Comparison of ENCODE assay signal across 8 mouse cellular contexts in the genomic region with DNA sequence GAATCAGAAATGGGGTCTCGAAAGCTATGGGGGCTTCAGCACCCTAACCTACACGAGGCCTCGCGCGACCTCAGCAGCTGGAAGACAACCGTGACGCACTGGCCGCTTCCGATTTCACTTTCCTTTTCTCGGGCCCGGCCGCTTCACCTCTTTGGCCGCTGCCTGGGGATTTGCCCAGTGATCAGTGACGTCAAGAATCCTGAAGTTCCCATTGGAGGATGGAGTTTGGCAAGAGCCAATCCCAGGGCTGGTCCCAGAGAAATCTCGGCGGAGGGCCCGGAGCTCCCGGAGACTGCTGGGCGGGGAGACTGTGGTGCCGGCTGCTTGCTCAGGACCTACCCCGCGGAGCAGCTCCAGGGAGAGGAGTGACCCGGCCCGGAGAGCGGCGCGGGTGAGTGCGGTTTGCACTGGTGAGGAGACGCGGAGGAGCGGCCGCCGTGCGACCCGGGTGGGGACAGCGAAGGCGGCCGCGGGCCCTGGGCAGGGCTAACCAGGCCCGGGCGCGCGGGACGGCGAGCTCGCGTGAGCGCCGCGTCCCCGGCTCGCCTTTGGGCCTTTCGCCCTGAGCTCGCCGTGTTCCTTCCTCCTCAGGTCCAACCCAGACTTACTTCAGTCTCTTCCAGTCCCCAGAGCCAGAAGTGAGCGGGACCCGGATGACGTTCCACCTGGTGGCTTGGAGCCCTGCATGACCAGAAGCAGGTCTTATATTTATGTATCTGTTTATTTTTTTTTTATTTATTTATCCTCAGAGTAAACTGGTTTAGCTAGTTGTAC. TPM values are rescaled to one million over a fixed set of nuclear protein-coding genes. Genes with fewer than 3 reads are reported as not detected.
DNase-seq lines count a peak whose midpoint lies in the region; ATAC-seq and TF ChIP-seq lines count a peak whose summit lies in the region.

Gene Trim26 (plus strand): TSS at position 261 of the 774 bp plus-strand sequence.

- peak; percentile 97 for ATAC-seq in cerebellum, adult (ENCODE audit: insufficient number of reproducible peaks, low FRiP score, low TSS enrichment)
- ATAC-seq in forebrain, embryonic 13.5 days = peak; percentile 99
- ATAC-seq in liver, postnatal 0 days = peak; percentile 95
- ATAC-seq in neural tube, embryonic 14.5 days (ENCODE audit: low read depth) = peak; percentile 99

- peak; percentile 100 for DNase-seq in heart, postnatal 10 days
- peak; percentile 99 for DNase-seq in large intestine, adult 2 months (ENCODE audit: low read depth, low spot score)
- peak; percentile 97 for DNase-seq in liver, postnatal 0 days
- DNase-seq in testis, postnatal 10 days (ENCODE audit: low spot score) = peak; percentile 95

- no peak for TF ChIP-seq CTCF in ES-Bruce4 (IDR thresholded peaks at IDR 0.05; ENCODE audit: low read depth, low read length)
- TF ChIP-seq CTCF in liver, postnatal 0 days (IDR thresholded peaks at IDR 0.05; ENCODE audit: low read depth) = no peak

- H3K27ac ChIP-seq in ES-Bruce4 (ENCODE audit: insufficient read depth, low read length) = peak within 1 kb of the TSS; percentile 29; the same call in 1 of the 2 replicates
- H3K27ac ChIP-seq in forebrain, embryonic 13.5 days = peak within 1 kb of the TSS; percentile 89
- peak within 1 kb of the TSS; percentile 85 for H3K27ac ChIP-seq in liver, postnatal 0 days (ENCODE audit: low read depth)
- H3K27ac ChIP-seq in neural tube, embryonic 14.5 days (ENCODE audit: low read depth, low read length) = peak within 1 kb of the TSS; percentile 94

- no peaks in the 10 kb centered on the region for H3K36me3 ChIP-seq in ES-Bruce4 (ENCODE audit: control insufficient read depth, insufficient read depth, low read length, poor library complexity, severe bottlenecking)
- no peaks in the 10 kb centered on the region for H3K36me3 ChIP-seq in forebrain, embryonic 13.5 days (ENCODE audit: poor library complexity, severe bottlenecking)
- H3K36me3 ChIP-seq in liver, postnatal 0 days (replicated peaks; ENCODE audit: insufficient read depth, low read length) = no peaks in the 10 kb centered on the region
- no peaks in the 10 kb centered on the region for H3K36me3 ChIP-seq in neural tube, embryonic 14.5 days (ENCODE audit: control insufficient read depth, insufficient read depth, low read length)

- H3K4me2 ChIP-seq in forebrain, embryonic 13.5 days = peak within 1 kb of the TSS; percentile 59
- peak within 1 kb of the TSS; percentile 94 for H3K4me2 ChIP-seq in liver, postnatal 0 days (ENCODE audit: low read depth, low read length)
- H3K4me2 ChIP-seq in neural tube, embryonic 14.5 days (ENCODE audit: low read depth, low read length) = peak within 1 kb of the TSS; percentile 63

- intact Hi-C loops in heart, postnatal 10 days (cut with DNase I) = loop anchor here (5.0 kb wide), 2 partner anchors 120 to 210 kb away; partner anchors contain the start of genes Gabbr1, Znrd1 and Znrd1as

- no peaks in the 10 kb centered on the region for H3K27me3 ChIP-seq in ES-Bruce4 (ENCODE audit: control insufficient read depth, insufficient read depth, low read length, poor library complexity, severe bottlenecking)
- H3K27me3 ChIP-seq in forebrain, embryonic 13.5 days = no peaks in the 10 kb centered on the region
- no peaks in the 10 kb centered on the region for H3K27me3 ChIP-seq in liver, postnatal 0 days (ENCODE audit: insufficient read depth, low read length)
- H3K27me3 ChIP-seq in neural tube, embryonic 14.5 days (ENCODE audit: control insufficient read depth, insufficient read depth, low read length) = no peaks in the 10 kb centered on the region

- under 1% methylated on average over 58 of the region's 58 CpGs for WGBS in forebrain, embryonic 13.5 days
- under 1% methylated on average over 58 of the region's 58 CpGs for WGBS in large intestine, adult 2 months
- WGBS in liver, postnatal 0 days (ENCODE audit: insufficient replicate concordance) = under 1% methylated on average over 57 of the region's 58 CpGs
- under 1% methylated on average over 58 of the region's 58 CpGs for WGBS in neural tube, embryonic 14.5 days

- 0 out of 2 replicates have a peak, but pooled peaks have one; percentile 16 for TF ChIP-seq EP300 in ES-Bruce4 (IDR thresholded peaks at IDR 0.05; ENCODE audit: insufficient read depth, low read depth, low read length)
- peak; percentile 31; the same call in 1 of the 2 replicates for TF ChIP-seq EP300 in liver, postnatal 0 days (IDR thresholded peaks at IDR 0.05; ENCODE audit: low read depth)

- H3K4me3 ChIP-seq in ES-Bruce4 (ENCODE audit: low read depth, low read length) = peak within 1 kb of the TSS; percentile 82
- H3K4me3 ChIP-seq in forebrain, embryonic 13.5 days = peak within 1 kb of the TSS; percentile 71
- peak within 1 kb of the TSS; percentile 66 for H3K4me3 ChIP-seq in liver, postnatal 0 days (ENCODE audit: low read depth, low read length)
- peak within 1 kb of the TSS; percentile 75 for H3K4me3 ChIP-seq in neural tube, embryonic 14.5 days (ENCODE audit: low read depth, low read length)

- no peaks in the 10 kb centered on the region for H3K4me1 ChIP-seq in ES-Bruce4 (ENCODE audit: control insufficient read depth, insufficient read depth, low read length)
- peaks cover 17% of the 10 kb centered on the region for H3K4me1 ChIP-seq in forebrain, embryonic 13.5 days
- peaks cover 20% of the 10 kb centered on the region for H3K4me1 ChIP-seq in liver, postnatal 0 days (ENCODE audit: insufficient read depth)
- peaks cover 5% of the 10 kb centered on the region for H3K4me1 ChIP-seq in neural tube, embryonic 14.5 days (ENCODE audit: control insufficient read depth, insufficient read depth, low read length)

- H3K9ac ChIP-seq in ES-Bruce4 (ENCODE audit: low read depth, poor library complexity, severe bottlenecking) = peak within 1 kb of the TSS; percentile 90
- peak within 1 kb of the TSS; percentile 82 for H3K9ac ChIP-seq in forebrain, embryonic 13.5 days
- peak within 1 kb of the TSS; percentile 73 for H3K9ac ChIP-seq in liver, postnatal 0 days (replicated peaks)
- peak within 1 kb of the TSS; percentile 88 for H3K9ac ChIP-seq in neural tube, embryonic 14.5 days (replicated peaks; ENCODE audit: low read depth, low read length)

- no peaks in the 10 kb centered on the region for H3K9me3 ChIP-seq in ES-Bruce4 (replicated peaks; ENCODE audit: control insufficient read depth, insufficient read depth, low read length, poor library complexity, severe bottlenecking)
- H3K9me3 ChIP-seq in forebrain, embryonic 13.5 days (replicated peaks) = no peaks in the 10 kb centered on the region
- no peaks in the 10 kb centered on the region; the same call in 1 of the 2 replicates for H3K9me3 ChIP-seq in liver, postnatal 0 days (ENCODE audit: low read length)
- H3K9me3 ChIP-seq in neural tube, embryonic 14.5 days (ENCODE audit: control insufficient read depth, low read length) = no peaks in the 10 kb centered on the region

- peak; percentile 35 for TF ChIP-seq POLR2A in ES-Bruce4 (IDR thresholded peaks at IDR 0.05; ENCODE audit: insufficient read depth, low read length)

RNA-seq across cellular contexts. Expression of gene Trim26, which starts in this region (rescaled TPM):
- 46.2 and 53.2 TPM in 2 replicates for polyA plus RNA-seq in ES-Bruce4 (2011; ENCODE audit: insufficient read depth, insufficient read length, low read depth, missing spikeins)
- 34.4 and 39.2 TPM in 2 replicates for polyA plus RNA-seq in forebrain, embryonic 13.5 days (2015; fragmentation: Nextera tagmentation; extraction: Ambion mirVana)
- total RNA-seq in heart, postnatal 10 days (2021) = 10 to 100 TPM; 23.1 to 24.2 TPM
- 36.3 and 48.6 TPM in 2 replicates for polyA plus RNA-seq in large intestine, adult 2 months (2012; rRNA removed)
- 16.8 and 19.1 TPM in 2 replicates for polyA plus RNA-seq in liver, postnatal 0 days (2015; fragmentation: Nextera tagmentation; extraction: Ambion mirVana)
- polyA plus RNA-seq in neural tube, embryonic 14.5 days (2014; fragmentation: Nextera tagmentation; extraction: Ambion mirVana) = 42.2 and 47.2 TPM in 2 replicates

Comparison
In these comparisons a context has a peak if more than half of its experiments do, and no peak if none do; other contexts are left out.
1. Peak in every context shown above with its lines: DNase-seq, ATAC-seq, H3K4me3 ChIP-seq and H3K27ac ChIP-seq.
2. H3K27ac ChIP-seq: peak in every context shown above with its lines; median percentile 94 in neural tube, embryonic 14.5 days; 89 in forebrain, embryonic 13.5 days; 85 in liver, postnatal 0 days; 29 in ES-Bruce4.